Mouse (Mus musculus): ENCODE results near the gene Dnali1. TPM values are rescaled to one million over a fixed set of nuclear protein-coding genes. Genes with fewer than 3 reads are reported as not detected.

The Dnali1 gene
- polyA plus RNA-seq, 1 experiment: not detected

DNA sequence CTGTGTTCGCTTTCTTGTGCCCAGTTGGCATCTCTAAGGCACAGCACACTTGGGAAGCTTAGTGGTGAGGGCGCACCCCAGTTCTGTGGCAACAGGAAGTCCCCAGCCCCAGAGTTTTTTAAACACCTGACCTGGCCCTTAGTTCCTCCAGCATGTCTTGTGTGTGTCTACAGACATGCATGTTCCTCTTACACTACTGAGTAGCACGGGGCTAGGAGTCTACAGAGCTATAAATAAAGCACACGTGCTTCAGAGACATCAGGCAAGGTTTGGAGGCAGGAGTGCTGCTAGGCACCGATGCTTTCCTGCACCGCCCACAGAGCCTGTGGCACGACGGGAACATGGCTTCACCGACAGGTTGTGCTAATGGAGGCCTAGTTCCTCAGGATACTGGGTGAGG is 10.1 kb downstream of the Dnali1 start:
- TF ChIP-seq GATA1 (IDR thresholded peaks at IDR 0.05; ENCODE audit: borderline replicate concordance, low read length) (no peak), FLI1 (IDR thresholded peaks at IDR 0.05; ENCODE audit: low read length) (no peak)
- Histone ChIP-seq H3K9me3 (no peaks in the 10 kb centered on the region), H3K36me3 (replicated peaks; ENCODE audit: low read length) (peaks cover 60% of the 10 kb centered on the region), H3K27me3 (replicated peaks) (no peaks in the 10 kb centered on the region), H3K4me3 (replicated peaks) (no peak overlapping the region), H3K4me1 (peaks cover 41% of the 10 kb centered on the region)

DNA sequence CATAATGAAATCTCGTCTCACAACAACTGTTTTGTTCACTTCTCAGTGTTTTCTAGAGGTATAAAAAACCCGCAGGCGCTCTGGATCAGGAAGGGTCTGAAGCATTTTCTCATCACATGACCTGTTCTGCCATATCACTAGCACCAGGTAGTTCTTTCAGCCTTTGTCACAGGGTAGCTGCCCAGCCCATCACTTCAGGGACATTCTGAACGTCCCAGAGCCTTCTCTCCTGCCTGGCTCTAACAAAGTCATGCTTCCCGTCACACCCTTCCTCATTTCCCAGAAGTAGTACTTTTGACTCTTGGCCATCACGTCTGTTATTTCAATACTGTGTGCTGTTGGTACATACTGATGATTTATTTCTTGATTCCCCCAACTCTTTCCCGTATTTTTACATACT is 21.0 kb downstream of the Dnali1 start:
- H3K36me3 ChIP-seq (replicated peaks; ENCODE audit: low read length): peaks cover 99% of the 10 kb centered on the region
- no peaks in the 10 kb centered on the region for H3K27me3 ChIP-seq (replicated peaks)
- TF ChIP-seq FLI1 (IDR thresholded peaks at IDR 0.05; ENCODE audit: low read length) (no peak), GATA1 (IDR thresholded peaks at IDR 0.05; ENCODE audit: borderline replicate concordance, low read length) (no peak)
- H3K9me3 ChIP-seq: no peaks in the 10 kb centered on the region
- no peak overlapping the region for H3K4me3 ChIP-seq (replicated peaks)
- peaks cover 34% of the 10 kb centered on the region for H3K4me1 ChIP-seq

DNA sequence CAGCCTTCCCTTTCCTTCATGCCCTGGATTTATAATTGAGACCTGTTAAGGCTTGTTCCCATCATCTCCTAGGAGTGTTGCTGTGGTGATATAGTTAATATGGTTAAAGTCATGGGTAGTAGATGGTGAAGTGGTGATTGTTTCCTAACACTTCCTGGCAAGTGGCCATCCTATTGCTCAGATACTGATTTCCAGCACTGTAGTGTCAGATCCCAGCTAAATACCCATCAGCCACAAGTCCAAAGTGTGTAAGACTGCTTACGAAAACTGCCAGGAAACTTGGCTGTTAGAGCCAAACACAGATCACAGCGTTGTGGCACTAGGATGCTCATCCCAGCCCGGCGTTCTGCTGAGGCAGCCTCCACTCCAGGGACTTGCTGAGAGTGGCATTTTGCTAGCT is 31.2 kb downstream of the Dnali1 start:
- Histone ChIP-seq H3K4me3 (replicated peaks) (no peak overlapping the region), H3K4me1 (peaks cover 71% of the 10 kb centered on the region), H3K27me3 (replicated peaks) (no peaks in the 10 kb centered on the region), H3K9me3 (no peaks in the 10 kb centered on the region), H3K36me3 (replicated peaks; ENCODE audit: low read length) (peaks cover 47% of the 10 kb centered on the region)
- TF ChIP-seq GATA1 (IDR thresholded peaks at IDR 0.05; ENCODE audit: borderline replicate concordance, low read length): no peak
- TF ChIP-seq FLI1 (IDR thresholded peaks at IDR 0.05; ENCODE audit: low read length): no peak

DNA sequence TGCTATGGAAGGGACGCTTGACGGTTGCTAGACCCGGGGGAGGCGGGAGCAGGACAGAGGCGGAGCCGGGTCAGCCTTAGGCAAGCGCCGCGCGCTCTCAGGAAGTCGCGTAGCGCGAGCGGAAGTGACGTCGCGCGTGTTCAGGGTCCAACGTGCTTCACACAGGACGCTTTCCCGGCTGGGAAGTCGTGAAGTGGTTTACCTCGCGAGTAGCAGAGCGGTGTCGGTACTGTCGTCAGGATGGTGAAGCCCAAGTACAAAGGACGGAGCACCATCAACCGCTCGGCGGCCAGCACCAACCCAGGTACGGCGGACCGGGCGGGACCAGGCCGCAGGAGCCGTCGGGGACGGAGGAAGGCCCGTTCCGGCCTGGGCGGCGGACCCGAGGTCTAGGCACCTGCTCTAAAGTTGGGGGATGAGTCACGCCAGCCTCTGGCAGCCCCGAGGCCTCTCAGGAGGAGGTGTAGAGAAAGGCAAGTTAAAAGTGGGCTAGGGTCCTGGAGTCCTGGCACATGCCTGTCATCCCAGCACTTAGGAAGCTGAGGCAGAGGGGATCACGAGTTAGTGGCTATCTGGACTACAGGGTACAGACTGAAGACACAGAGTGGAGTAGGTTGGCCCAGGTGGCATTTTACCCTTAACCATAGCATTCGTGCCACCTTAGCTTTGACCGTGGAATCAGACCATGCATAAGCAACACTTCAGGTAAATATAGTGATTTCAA is 35.5 kb downstream of the Dnali1 start:
- H3K27me3 ChIP-seq (replicated peaks): peaks cover 26% of the 10 kb centered on the region
- H3K9me3 ChIP-seq: no peaks in the 10 kb centered on the region
- peaks cover 18% of the 10 kb centered on the region for H3K36me3 ChIP-seq (replicated peaks; ENCODE audit: low read length)
- peaks cover 55% of the 10 kb centered on the region for H3K4me1 ChIP-seq
- peak overlapping the region; percentile 97 for H3K4me3 ChIP-seq (replicated peaks)
- TF ChIP-seq GATA1 (IDR thresholded peaks at IDR 0.05; ENCODE audit: borderline replicate concordance, low read length) (no peak), FLI1 (IDR thresholded peaks at IDR 0.05; ENCODE audit: low read length) (peak; percentile 71; the same call in 1 of the 2 replicates)

DNA sequence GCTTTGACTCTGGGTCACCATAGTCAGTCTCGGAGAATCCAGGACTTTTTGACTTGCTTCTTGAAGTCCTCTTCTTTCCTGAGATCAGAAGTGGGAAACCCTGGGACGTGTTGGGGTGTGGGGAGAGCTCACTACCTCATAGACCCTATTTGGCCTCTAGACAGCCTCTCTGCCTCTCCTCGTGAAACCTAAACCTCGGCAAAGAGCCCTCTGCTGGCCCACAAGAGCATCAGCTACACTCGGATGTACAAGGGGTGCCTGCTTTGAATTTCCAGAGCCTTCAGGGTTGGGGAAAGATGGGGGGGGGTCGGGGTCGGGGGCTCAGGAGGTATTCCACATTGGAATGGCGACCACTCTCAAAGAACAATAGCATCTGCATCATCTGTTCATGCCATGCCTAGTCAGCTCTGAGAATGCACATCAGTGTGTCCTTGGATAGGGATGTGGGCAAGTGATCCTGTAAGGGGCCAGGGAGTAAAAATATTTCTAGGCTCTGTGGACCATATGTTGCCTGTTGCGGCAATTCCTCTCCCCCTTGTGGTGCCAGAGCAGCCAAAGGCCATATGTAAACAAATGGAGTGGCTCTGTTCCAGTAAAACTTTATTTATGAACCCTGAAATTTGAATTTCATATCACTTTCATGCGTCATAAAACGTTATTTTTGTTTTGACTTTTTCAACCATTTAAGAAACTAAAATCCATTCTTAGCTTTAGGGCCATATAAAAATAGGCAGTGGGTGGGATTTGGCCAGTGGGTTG is 44.5 kb downstream of the Dnali1 start:
- TF ChIP-seq FLI1 (IDR thresholded peaks at IDR 0.05; ENCODE audit: low read length) (no peak), GATA1 (IDR thresholded peaks at IDR 0.05; ENCODE audit: borderline replicate concordance, low read length) (no peak)
- Histone ChIP-seq H3K9me3 (no peaks in the 10 kb centered on the region), H3K4me3 (replicated peaks) (no peak overlapping the region), H3K4me1 (peaks cover 72% of the 10 kb centered on the region), H3K27me3 (replicated peaks) (peaks cover 58% of the 10 kb centered on the region), H3K36me3 (replicated peaks; ENCODE audit: low read length) (no peaks in the 10 kb centered on the region)

DNA sequence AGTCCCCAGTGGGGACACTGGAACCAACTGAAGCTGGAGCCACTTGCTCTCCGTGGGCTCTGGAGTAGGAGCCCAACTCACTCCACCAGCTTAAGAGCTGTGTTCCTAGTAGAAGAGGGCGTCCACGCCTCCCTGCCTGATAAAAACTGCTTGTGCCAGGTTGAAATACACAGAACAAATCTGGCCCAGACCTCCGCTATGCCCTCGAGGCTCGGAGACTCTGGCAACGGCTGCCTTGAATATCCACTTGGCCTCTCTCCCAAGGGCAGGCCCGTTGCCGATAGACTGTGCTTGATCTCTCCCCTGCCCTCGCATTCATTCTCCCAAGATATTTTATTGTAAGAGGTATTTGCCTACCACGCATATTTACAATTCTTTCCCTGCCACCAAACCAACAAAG is 48.1 kb downstream of the Dnali1 start:
- peaks cover 54% of the 10 kb centered on the region for H3K4me1 ChIP-seq
- no peak for TF ChIP-seq FLI1 (IDR thresholded peaks at IDR 0.05; ENCODE audit: low read length)
- no peak for TF ChIP-seq GATA1 (IDR thresholded peaks at IDR 0.05; ENCODE audit: borderline replicate concordance, low read length)
- no peak overlapping the region for H3K4me3 ChIP-seq (replicated peaks)
- no peaks in the 10 kb centered on the region for H3K36me3 ChIP-seq (replicated peaks; ENCODE audit: low read length)
- no peaks in the 10 kb centered on the region for H3K9me3 ChIP-seq
- H3K27me3 ChIP-seq (replicated peaks): peaks cover 74% of the 10 kb centered on the region

DNA sequence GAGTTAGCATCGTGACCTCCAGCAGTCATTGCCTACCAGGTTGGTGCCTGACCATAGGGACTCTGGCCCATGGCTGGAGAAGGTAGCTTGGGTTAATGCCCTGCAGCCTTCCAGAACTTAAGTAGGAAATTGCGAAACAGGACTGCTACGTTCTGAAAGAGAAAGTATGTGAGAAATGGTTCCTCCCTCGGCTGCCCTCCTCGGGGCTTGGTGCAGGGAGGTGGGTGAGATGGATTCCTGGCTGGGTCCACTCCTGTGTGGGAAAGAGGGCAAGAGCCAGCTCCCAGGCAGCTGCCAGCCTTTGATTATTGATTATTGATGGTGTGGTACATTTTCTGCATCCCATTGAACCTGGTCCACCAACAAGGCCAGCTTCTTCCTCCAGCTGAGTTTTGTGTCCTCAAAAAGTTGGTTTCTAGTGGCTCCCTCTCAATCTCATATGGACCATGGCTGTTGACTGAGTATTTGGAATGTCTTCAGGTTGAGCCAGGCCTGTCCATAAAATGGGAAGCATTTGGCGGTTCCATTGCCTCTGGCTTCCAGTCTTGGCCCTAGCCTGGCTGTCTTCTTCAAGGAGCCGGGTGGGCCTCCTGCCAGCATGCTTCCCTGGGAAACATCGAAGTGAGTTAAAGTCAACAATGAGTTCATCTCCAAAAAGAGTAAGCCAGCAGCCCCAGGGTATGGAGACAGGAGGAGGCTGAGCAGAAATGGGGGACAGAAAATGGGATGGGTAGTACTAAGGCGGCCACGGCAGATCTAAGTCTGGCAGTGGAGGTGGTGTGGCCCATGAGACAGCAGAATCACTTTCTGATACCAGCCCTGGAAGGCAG is 49.5 kb downstream of the Dnali1 start, which contains the start of gene Gnl2:
TSS of gene Gnl2 (plus strand) at position 780 of the 830 bp plus-strand sequence.
- Histone ChIP-seq H3K36me3 (replicated peaks; ENCODE audit: low read length) (no peaks in the 10 kb centered on the region), H3K9me3 (no peaks in the 10 kb centered on the region), H3K4me3 (replicated peaks) (peak within 1 kb of the TSS; percentile 40), H3K27me3 (replicated peaks) (peaks cover 80% of the 10 kb centered on the region), H3K4me1 (peaks cover 41% of the 10 kb centered on the region)
- no peak for TF ChIP-seq GATA1 (IDR thresholded peaks at IDR 0.05; ENCODE audit: borderline replicate concordance, low read length)
- no peak for TF ChIP-seq FLI1 (IDR thresholded peaks at IDR 0.05; ENCODE audit: low read length)

DNA sequence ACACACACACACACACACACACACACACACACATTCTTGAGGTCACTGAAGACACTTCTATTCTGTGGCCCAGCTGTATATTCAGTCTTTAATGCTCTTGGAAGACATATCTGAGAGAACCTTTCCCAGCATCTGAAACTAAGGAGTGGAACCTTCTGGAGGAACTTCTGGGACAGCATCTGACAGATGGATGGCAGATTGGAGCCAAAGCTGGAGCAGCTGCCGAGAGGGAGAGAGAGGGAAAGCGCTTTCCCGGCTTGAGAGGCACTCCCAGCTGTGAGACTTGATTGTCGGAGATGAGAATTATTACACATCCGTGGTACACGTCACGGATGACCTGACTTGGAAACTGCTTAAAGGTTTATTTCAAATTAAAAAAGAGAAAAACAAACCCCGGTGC is 56.8 kb downstream of the Dnali1 start:
- Histone ChIP-seq H3K27me3 (replicated peaks) (peaks cover 87% of the 10 kb centered on the region), H3K4me1 (peaks cover 22% of the 10 kb centered on the region), H3K36me3 (replicated peaks; ENCODE audit: low read length) (no peaks in the 10 kb centered on the region), H3K4me3 (replicated peaks) (no peak overlapping the region), H3K9me3 (no peaks in the 10 kb centered on the region)
- no peak for TF ChIP-seq GATA1 (IDR thresholded peaks at IDR 0.05; ENCODE audit: borderline replicate concordance, low read length)
- no peak for TF ChIP-seq FLI1 (IDR thresholded peaks at IDR 0.05; ENCODE audit: low read length)

DNA sequence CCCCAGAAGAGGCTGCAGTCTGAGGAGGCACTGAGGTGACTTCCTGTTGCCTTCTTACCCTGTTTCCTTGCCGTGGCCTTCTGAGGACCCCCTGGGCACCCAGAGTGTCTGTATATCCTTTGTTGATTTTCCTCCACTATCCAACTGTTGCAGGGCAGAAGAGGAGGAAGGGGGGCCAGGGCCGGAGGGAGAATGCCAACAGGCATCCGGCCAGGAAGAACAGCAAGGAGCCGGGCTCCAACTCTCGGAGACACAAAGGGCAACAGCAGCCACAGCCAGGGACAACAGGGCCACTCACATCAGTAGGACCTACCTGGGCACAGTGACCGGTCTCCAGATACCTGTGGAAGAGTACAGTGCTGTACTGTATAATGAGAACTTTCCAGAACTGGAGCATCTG is 57.3 kb downstream of the Dnali1 start:
- H3K4me3 ChIP-seq (replicated peaks): no peak overlapping the region
- no peaks in the 10 kb centered on the region for H3K36me3 ChIP-seq (replicated peaks; ENCODE audit: low read length)
- peaks cover 22% of the 10 kb centered on the region for H3K4me1 ChIP-seq
- no peak for TF ChIP-seq GATA1 (IDR thresholded peaks at IDR 0.05; ENCODE audit: borderline replicate concordance, low read length)
- TF ChIP-seq FLI1 (IDR thresholded peaks at IDR 0.05; ENCODE audit: low read length): no peak
- H3K27me3 ChIP-seq (replicated peaks): peaks cover 88% of the 10 kb centered on the region
- no peaks in the 10 kb centered on the region for H3K9me3 ChIP-seq
